Mouse (Mus musculus): Measurements from ENCODE around the gene Prickle2. TPM values are rescaled to one million over a fixed set of nuclear protein-coding genes. Genes with fewer than 3 reads are reported as not detected.

Gene Prickle2
- polyA plus RNA-seq, 1 experiment: 1.5 TPM

DNA sequence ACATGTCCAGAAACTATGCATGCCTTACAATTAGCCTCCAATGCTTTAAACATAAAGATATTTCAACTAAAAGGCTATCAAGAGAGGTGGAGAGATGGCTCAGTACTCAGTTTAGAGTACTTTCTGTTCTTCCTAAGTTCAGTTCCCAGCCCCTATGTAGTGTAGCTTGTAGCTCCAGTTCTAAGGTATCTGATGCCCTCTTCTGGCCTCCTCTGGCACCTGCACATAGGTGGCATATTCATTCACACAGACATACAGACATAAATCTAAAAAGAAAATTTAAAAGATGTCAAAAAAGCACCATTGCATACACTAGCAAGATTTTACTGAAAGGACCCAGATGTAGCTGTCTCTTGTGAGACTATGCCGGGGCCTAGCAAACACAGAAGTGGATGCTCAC lies 146.7 kb downstream of the Prickle2 start:
- no peaks in the 10 kb centered on the region for H3K4me1 ChIP-seq (ENCODE audit: control insufficient read depth, insufficient read depth, low read length)
- H3K36me3 ChIP-seq (ENCODE audit: control insufficient read depth, insufficient read depth, low read length): no peaks in the 10 kb centered on the region
- H3K4me3 ChIP-seq (ENCODE audit: control insufficient read depth, low read depth, low read length): no peak overlapping the region
- TF ChIP-seq POLR2A (IDR thresholded peaks at IDR 0.05; ENCODE audit: control insufficient read depth, low read depth, low read length) (no peak), CTCF (IDR thresholded peaks at IDR 0.05; ENCODE audit: control insufficient read depth, insufficient read depth, insufficient replicate concordance, low read depth, low read length) (no peak)
- H3K27me3 ChIP-seq (ENCODE audit: control insufficient read depth, insufficient read depth, low read length): no peaks in the 10 kb centered on the region
- H3K27ac ChIP-seq (ENCODE audit: control insufficient read depth, insufficient read depth, low read depth, low read length): no peak overlapping the region

DNA sequence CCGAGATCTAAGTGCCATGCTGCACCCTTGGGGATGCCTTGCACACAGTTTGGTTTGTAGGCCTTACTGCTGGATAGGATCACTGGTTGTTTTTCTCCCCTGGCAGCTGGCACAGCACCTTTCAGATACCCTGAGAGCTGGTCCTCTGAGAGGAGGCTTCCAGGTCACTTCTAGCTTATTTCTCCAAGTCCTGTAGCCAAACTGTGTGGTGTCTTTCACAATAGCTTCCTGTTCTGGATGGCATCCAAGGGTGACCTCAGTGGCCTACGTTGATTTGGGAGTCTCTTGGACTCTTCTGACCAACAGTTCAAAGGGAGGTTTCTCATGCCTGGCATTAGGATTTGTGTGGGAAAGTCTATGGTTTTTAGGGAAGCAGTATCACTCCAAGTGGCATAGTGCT lies 150.3 kb downstream of the Prickle2 start:
- Histone ChIP-seq H3K27me3 (ENCODE audit: control insufficient read depth, insufficient read depth, low read length) (no peaks in the 10 kb centered on the region), H3K4me3 (ENCODE audit: control insufficient read depth, low read depth, low read length) (no peak overlapping the region), H3K4me1 (ENCODE audit: control insufficient read depth, insufficient read depth, low read length) (no peaks in the 10 kb centered on the region), H3K27ac (ENCODE audit: control insufficient read depth, insufficient read depth, low read depth, low read length) (no peak overlapping the region), H3K36me3 (ENCODE audit: control insufficient read depth, insufficient read depth, low read length) (no peaks in the 10 kb centered on the region)
- no peak for TF ChIP-seq POLR2A (IDR thresholded peaks at IDR 0.05; ENCODE audit: control insufficient read depth, low read depth, low read length)
- TF ChIP-seq CTCF (IDR thresholded peaks at IDR 0.05; ENCODE audit: control insufficient read depth, insufficient read depth, insufficient replicate concordance, low read depth, low read length): no peak

DNA sequence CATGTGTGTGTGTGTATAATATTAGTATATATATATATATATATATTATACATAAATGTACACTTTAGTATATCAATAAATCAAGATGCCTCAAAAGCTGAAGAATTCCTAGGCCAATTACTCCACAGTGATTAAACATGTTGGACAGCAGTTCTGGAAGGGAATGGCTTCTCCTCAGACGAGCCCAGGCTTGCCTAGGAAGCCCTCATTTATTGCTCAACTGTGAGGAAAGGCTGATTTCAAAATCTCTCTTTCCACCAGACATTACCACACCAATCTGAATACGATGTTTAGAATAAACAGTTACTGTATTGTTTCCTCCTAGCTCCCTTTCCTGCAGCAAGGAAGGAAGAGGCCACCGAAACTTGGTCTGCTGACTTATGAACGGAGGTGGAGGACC lies 152.9 kb downstream of the Prickle2 start:
- TF ChIP-seq CTCF (IDR thresholded peaks at IDR 0.05; ENCODE audit: control insufficient read depth, insufficient read depth, insufficient replicate concordance, low read depth, low read length): no peak
- TF ChIP-seq POLR2A (IDR thresholded peaks at IDR 0.05; ENCODE audit: control insufficient read depth, low read depth, low read length): no peak
- no peak overlapping the region for H3K4me3 ChIP-seq (ENCODE audit: control insufficient read depth, low read depth, low read length)
- H3K27me3 ChIP-seq (ENCODE audit: control insufficient read depth, insufficient read depth, low read length): no peaks in the 10 kb centered on the region
- H3K36me3 ChIP-seq (ENCODE audit: control insufficient read depth, insufficient read depth, low read length): no peaks in the 10 kb centered on the region
- H3K4me1 ChIP-seq (ENCODE audit: control insufficient read depth, insufficient read depth, low read length): no peaks in the 10 kb centered on the region
- H3K27ac ChIP-seq (ENCODE audit: control insufficient read depth, insufficient read depth, low read depth, low read length): no peak overlapping the region

DNA sequence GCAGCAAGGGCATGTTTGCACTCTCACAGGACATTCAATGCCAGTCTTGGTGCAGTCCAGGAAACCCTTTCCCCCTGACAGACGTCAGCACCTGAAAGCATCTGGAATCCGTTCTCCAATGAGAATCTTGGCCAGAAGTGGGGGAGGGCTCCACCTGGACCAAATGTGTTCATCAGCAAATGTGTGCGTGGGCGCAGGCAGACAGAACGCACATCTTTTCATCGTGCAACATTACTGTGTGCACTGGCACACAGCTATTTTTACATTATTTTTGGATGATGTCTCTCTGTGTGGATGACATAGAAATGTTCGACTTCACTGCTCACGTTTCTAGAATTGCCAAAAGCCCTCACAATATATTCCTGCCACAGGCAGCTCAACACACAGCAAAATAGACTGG lies 156.7 kb downstream of the Prickle2 start:
- no peaks in the 10 kb centered on the region for H3K4me1 ChIP-seq (ENCODE audit: control insufficient read depth, insufficient read depth, low read length)
- no peak overlapping the region for H3K4me3 ChIP-seq (ENCODE audit: control insufficient read depth, low read depth, low read length)
- TF ChIP-seq CTCF (IDR thresholded peaks at IDR 0.05; ENCODE audit: control insufficient read depth, insufficient read depth, insufficient replicate concordance, low read depth, low read length): no peak
- TF ChIP-seq POLR2A (IDR thresholded peaks at IDR 0.05; ENCODE audit: control insufficient read depth, low read depth, low read length): no peak
- H3K36me3 ChIP-seq (ENCODE audit: control insufficient read depth, insufficient read depth, low read length): no peaks in the 10 kb centered on the region
- H3K27me3 ChIP-seq (ENCODE audit: control insufficient read depth, insufficient read depth, low read length): no peaks in the 10 kb centered on the region
- H3K27ac ChIP-seq (ENCODE audit: control insufficient read depth, insufficient read depth, low read depth, low read length): no peak overlapping the region

DNA sequence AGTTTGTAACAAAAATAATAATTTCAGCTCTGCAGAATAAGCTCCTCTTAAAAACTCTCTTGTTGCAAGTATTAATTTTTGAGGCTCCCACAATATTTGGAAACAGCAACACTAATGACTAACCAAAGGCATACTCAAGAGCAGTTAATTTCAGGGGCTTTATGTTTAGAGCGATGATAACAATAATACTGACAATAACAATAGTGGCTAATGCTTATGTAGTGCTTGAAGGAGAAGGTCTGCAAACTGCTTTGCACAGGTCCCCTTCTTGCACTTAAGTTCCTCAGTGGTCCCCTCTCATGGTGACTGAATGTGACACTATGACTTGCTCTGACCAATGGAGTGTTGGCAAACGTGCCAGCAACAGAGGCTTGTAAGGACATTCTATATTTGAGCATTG lies 160.8 kb downstream of the Prickle2 start:
- Histone ChIP-seq H3K27me3 (ENCODE audit: control insufficient read depth, insufficient read depth, low read length) (no peaks in the 10 kb centered on the region), H3K4me1 (ENCODE audit: control insufficient read depth, insufficient read depth, low read length) (no peaks in the 10 kb centered on the region), H3K4me3 (ENCODE audit: control insufficient read depth, low read depth, low read length) (no peak overlapping the region), H3K36me3 (ENCODE audit: control insufficient read depth, insufficient read depth, low read length) (no peaks in the 10 kb centered on the region), H3K27ac (ENCODE audit: control insufficient read depth, insufficient read depth, low read depth, low read length) (no peak overlapping the region)
- TF ChIP-seq POLR2A (IDR thresholded peaks at IDR 0.05; ENCODE audit: control insufficient read depth, low read depth, low read length) (no peak), CTCF (IDR thresholded peaks at IDR 0.05; ENCODE audit: control insufficient read depth, insufficient read depth, insufficient replicate concordance, low read depth, low read length) (no peak)

DNA sequence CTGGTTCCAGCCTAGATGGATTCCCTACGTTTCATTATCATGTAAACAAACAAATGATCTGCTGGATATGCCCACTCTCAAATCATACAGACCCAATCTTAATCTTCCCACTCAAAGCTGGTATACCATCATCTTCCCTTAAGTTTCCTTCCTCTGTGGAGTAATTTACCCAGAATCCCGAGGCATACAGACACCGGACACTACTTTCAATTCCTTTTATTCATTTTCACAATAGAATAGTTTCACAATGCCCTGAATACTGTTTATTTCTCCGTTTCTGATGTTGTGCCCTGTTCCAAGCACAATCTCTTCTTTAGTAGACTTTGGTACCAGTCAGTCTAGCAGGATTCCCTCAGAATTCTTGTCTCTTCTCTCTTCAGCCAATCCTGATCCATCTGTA lies 162.1 kb downstream of the Prickle2 start:
- H3K36me3 ChIP-seq (ENCODE audit: control insufficient read depth, insufficient read depth, low read length): no peaks in the 10 kb centered on the region
- no peak for TF ChIP-seq CTCF (IDR thresholded peaks at IDR 0.05; ENCODE audit: control insufficient read depth, insufficient read depth, insufficient replicate concordance, low read depth, low read length)
- TF ChIP-seq POLR2A (IDR thresholded peaks at IDR 0.05; ENCODE audit: control insufficient read depth, low read depth, low read length): no peak

DNA sequence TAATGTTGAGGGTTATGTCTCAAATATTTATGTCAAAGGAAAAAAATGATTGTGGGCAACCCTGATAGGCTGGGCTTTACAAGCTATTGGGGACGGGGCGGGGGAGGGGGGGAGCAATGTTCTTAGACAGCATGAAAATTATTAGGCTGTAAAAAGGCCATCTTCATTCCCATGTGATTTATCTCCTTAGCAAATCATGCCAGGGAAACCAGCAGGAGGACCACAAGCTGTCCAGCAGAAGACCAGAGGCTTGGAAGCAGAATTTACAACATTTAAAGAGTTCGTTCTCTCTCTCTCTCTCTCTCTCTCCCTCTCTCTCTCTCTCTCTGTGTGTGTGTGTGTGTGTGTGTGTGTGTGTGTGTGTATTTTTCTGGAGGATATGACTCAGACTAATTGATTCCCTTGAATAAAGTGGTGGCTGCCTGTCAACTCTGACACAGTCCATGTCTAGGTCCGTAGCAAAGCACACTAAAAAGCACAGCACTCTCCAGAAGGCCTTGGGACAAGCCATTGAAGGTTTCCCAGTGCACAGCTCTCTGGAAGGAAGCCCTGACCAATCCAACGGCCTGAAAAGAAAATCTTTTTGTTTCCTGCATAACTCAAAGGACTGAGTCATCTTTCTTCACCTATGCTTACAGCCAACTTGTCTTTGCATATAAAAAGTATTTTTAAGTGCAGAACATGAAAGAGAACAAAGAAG lies 163.4 kb downstream of the Prickle2 start:
- no peaks in the 10 kb centered on the region for H3K27me3 ChIP-seq (ENCODE audit: control insufficient read depth, insufficient read depth, low read length)

More for the DNA sequence above, 162.1 kb downstream of the Prickle2 start:
- no peak overlapping the region for H3K4me3 ChIP-seq (ENCODE audit: control insufficient read depth, low read depth, low read length)
- no peaks in the 10 kb centered on the region for H3K4me1 ChIP-seq (ENCODE audit: control insufficient read depth, insufficient read depth, low read length)
- H3K27me3 ChIP-seq (ENCODE audit: control insufficient read depth, insufficient read depth, low read length): no peaks in the 10 kb centered on the region
- H3K27ac ChIP-seq (ENCODE audit: control insufficient read depth, insufficient read depth, low read depth, low read length): no peak overlapping the region

More for the DNA sequence above, 163.4 kb downstream of the Prickle2 start:
- Histone ChIP-seq H3K4me1 (ENCODE audit: control insufficient read depth, insufficient read depth, low read length) (no peaks in the 10 kb centered on the region), H3K27ac (ENCODE audit: control insufficient read depth, insufficient read depth, low read depth, low read length) (no peak overlapping the region), H3K36me3 (ENCODE audit: control insufficient read depth, insufficient read depth, low read length) (no peaks in the 10 kb centered on the region), H3K4me3 (ENCODE audit: control insufficient read depth, low read depth, low read length) (no peak overlapping the region)
- no peak for TF ChIP-seq POLR2A (IDR thresholded peaks at IDR 0.05; ENCODE audit: control insufficient read depth, low read depth, low read length)
- no peak for TF ChIP-seq CTCF (IDR thresholded peaks at IDR 0.05; ENCODE audit: control insufficient read depth, insufficient read depth, insufficient replicate concordance, low read depth, low read length)

Measured in testis, adult 2 months (tissue).